Mouse (Mus musculus) adrenal gland, adult 18-20 months (tissue): ENCODE measurements at regions not wholly inside any gene's neighbourhood (a gene's known extent, or its start where the extent isn't known, plus 50 kb on each side); places are given as distances from the start of the nearest gene placed in this dataset.

Experiments
- DNase-seq, 2 experiments: peaks; one replicate each; pipeline ENCODE4 v3.0.0; 2021 to 2022; ENCODE audit warnings: low spot score in 2 of 2

DNA sequence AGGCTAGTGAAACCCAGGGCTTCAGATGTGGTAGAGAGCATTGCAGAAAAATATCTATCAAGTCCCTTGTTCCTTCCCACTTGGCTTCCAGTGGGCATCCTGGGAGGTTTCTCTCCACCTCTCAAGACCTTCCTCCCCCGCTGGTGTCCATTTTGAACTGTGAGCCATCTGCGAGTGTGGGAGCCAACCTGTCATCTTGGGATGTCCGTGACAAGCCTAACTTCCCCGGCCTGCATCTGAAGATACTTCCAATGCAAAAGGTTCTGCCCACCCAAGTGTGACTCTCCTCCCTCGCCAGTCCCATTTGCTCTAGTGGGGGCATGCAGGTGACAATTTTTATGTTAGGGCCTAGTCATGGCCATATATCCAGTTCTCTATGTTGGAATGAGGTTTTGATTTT is 208.2 kb upstream of the Gm10131 start:
- no peak for DNase-seq

DNA sequence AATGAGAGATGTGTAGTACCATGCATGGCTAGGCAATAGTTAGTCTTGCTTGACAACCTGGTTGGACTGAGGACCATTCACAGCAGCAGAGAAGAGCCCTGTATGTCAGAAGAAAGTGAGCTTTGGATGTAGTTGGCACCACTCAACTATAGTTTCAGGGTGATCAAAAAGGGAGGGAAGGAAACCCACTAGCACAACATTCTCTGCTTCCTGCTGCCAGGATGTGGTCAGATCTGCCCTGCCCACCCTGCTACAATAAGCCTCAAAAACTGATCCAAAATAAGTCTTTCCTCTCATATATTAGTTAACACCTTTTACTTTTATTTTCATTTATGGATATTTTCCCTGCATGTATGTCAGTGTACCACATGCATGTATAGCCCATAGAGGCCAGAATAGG is 203.7 kb upstream of the Gm10131 start:
- no peak for DNase-seq

- no peak for DNase-seq
Observed at GRCm38 (mm10) chr8:34305542-34306485, 194.3 kb upstream of the Gm10131 start.

GRCm38 (mm10) chr8:34303815-34304214 is 192.3 kb upstream of the Gm10131 start:
- DNase-seq: no peak

GRCm38 (mm10) chr8:34300331-34300903 is 188.9 kb upstream of the Gm10131 start:
- no peak for DNase-seq

GRCm38 (mm10) chr8:34294721-34295120 is 183.2 kb upstream of the Gm10131 start:
- no peak for DNase-seq

DNA sequence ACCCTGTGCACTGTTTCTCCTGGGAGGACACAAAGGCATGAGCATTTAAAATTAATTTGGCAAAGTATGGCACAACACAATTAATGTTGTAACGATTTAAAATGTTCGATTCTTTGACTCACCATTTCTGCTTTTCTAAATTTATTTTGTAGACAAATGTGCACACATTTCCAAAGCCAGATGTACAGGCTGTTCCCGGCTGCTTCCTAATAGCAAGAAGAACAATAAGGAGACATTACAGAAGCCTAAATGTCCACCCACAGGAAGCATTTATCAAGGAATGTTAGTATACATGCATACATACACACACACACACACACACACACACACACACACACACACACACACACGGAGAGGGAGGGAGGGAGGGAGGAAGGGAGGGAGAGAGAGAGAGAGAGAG is 179.1 kb upstream of the Gm10131 start:
- DNase-seq: no peak

DNA sequence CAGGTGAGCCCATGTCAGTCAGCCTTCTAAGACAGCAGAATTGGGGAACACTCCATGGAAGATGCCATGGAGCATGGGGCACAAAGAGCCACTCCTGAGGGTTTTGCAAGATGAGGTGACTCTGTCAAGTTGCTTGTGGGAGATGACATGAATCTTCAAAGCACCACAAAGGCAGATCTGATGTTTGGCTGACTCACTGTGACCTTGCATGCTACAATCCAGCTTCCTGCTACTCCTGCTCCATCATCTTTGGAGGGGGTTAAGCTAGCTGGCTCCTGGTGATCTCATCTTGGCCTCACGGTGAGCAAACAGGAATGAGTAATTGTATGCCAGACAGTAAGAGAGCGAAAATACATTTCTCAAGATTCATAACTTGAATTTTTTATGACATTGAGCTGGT is 176.3 kb upstream of the Gm10131 start:
- DNase-seq: peak in 1 of 2 experiments; percentile 24

DNA sequence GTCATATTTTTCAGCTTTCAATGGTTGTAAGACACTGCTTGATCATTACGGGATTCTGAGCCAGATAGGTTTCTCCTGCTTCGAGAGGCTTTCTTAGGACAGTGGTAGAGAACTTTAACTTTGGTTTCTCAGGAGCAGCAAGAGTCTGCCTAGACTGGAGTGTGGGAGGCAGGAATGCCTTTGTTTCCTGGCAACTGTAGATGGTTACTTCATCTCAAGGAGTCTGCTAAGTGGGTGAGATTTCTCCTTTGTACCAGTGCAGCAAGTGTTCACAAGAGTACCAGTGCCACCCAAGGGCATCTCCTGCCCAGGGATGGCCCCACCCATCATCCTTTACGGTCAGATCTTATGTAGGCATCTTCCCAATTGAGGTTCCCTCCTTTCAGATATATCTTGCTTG is 173.0 kb upstream of the Gm10131 start:
- DNase-seq: no peak

GRCm38 (mm10) chr8:34280433-34280832 is 168.9 kb upstream of the Gm10131 start:
- DNase-seq: no peak

DNA sequence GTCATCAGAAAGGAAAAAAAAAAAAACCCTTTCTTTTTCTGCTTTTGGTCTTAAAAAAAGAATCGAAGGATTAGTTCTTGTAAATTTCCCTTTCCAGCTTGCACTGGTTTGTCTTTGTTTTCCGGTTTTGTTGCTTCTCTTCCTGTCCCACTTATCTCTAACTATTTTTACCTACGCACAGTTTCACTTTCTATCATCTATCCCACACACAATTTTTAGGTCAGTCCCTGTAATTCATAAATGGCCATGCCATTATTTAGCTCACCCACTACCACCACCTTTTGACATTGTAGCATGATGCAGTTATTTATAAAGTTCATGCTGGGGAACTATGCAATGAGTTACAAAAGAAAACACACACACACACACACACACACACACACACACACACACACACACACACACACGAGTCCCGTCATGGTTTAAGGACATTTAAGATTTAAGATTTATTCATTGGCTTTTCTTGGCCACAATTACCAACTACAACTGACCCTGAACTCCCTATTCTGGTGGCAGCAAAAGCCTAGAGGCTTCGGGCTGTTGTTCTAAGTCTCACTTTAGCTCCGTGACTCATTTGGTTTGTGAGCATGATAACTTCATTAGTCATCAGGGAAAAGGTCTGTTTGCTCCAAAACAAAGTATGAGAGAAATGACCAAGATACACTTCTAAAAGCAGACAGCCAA is 164.6 kb upstream of the Gm10131 start:
- peak in 1 of 2 experiments; percentile 20 for DNase-seq

GRCm38 (mm10) chr8:34274796-34275195 is 163.3 kb upstream of the Gm10131 start:
- DNase-seq: peak in 1 of 2 experiments; percentile 13

- DNase-seq: no peak
Observed at GRCm38 (mm10) chr8:34274171-34274570, 162.6 kb upstream of the Gm10131 start.

DNA sequence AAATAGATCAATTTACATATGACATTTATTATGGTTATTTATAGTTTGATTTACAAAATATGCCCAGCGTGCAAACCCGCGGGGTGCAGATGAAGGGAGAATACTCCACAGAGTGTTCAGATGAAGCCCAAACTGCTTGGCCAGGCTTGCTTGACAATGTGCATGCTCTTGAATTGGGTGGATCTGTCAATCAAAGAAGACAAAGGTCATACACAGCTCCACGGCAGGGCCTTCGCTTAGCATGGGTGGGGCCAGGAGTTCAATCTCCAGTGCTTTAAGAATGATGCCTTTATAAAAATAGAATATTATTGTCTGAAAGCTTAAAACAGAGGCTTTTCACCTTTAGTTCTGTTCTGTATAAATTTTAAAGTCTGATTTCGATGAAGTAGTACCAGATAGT is 158.3 kb upstream of the Gm10131 start:
- DNase-seq: no peak

DNA sequence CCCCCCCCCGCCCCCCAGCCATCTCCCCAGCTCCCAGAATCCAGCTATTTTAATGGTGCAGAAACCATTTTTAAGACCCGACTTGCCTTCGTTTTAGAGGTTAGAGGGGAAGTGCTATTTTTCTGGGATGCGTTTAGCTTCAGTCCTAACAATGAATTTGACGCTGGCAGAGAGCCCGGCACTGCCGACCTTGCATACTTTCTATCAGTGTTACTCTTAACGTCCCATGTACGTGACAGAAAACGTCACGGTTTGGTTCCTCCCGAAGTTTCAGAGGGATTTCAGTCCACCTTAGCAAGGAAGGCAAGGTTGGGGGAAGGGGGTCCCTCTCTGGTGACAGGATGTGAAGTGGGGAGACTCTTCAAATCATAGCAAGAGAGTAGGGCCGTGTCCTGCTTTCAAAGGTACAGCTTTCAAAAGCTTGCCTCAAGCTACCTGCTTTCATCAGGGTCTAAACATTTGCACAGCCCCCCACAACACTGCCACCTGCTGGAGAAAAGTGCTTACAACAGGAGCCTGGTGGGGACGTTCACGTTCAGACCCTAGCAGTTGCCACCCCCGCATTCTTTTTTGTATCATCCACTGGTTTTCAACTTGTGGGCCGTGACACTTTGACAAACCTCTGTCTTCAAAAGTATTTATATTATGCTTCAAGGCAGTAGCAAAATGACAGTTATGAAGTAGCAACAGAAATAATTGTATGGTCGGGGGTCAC is 157.4 kb upstream of the Gm10131 start:
- DNase-seq: no peak

DNA sequence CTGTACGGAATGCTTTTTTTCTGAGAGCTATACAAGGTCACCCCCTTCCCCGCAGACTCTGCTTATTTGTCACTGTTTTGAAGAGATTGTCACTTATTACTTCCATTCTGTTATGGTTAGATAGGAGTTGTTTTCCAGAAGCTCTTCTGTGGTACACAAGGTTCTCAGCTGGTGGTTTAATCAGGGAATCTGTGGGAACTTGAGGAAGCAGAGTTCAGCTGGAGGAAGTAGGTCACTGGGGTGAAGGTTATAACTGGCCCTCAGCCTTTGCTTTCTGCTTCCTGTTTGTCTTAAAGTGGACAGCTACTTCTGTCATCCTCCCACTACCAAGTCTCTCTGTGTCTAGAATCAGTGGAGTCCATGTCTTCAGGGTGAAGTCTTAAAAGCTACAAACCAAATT is 143.4 kb upstream of the Gm10131 start:
- no peak for DNase-seq

DNA sequence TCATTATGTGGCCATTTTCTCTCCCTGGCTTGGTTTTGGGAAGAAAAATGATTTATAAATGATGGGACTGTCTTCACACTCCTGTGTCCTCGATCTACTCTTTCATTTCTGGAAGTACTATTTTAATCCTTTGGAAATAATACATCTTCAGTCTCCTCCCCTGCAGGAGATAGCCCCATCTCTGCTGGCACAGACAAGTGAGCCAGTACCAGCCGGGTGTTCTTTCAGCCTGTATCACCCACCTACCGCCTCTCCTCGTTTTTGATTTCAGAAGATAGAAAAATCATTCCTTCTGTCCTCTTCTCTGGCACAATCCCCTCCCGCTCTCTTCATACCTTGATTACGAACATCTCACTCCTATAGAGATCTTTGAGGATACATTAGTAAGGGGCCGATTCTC is 140.4 kb upstream of the Gm10131 start:
- no peak for DNase-seq

DNA sequence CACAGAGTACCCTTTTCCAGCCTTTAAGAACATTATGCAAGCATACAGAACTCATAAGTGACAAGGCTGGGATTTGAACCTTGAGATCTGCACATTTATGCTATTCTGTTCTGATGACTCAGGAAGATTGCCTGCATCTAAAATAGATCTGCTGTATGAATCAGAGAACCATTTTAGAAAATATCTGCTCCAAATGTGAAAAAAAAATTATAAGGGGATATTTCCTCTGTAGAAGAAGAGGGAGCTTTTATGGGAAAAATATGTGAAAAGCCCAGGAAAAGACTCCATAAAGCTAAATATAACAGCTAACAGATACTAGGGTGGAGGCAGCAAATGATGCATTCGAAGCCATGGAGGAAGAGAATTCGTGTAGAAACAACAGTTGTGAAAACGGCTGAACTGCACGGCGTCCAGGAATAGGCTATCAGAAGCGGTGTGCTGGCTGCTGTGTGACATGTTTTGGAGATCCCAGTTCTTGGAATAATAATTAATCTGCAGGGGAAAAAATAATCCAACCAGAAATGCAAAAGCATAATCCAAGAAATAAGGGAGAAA is 127.9 kb upstream of the Gm10131 start:
- no peak for DNase-seq

DNA sequence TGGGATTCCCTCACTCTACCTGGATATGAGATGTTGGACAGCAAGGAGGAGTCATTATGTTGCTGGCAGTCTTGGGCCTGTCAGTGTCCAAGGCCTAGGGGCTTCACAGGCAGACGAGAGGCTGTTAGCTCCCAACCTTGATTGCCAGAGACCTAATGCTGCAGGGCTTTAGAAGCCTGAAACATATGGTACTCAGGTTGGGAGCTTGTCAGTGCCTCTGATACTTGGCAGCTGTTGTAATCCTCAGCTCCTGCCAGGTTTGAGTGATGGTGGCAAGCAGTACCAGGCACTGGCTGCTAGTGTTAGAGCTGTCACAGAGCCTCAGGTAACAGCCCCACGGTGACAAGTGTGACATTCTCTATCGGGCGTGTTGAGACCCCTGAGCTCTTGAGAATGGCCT is 122.2 kb upstream of the Gm10131 start:
- no peak for DNase-seq

DNA sequence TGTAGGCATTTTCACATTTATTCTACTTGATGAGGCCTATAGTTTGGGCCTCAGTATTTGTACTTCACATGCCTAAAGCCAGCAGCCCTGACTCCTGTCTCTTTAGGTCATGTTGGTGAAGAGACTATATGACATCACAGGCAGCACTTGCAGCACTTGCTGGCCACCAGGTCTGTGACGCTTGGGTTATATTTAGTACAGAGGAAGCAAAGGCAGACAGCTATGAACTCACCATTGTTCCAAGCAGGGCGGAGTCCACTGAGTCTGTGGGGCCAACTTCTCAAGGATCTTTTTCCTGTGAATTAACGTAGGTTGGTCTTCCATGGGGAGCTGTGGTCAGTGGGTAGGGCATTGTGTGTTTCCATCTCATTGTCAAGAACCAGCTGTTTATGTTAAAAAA is 117.9 kb upstream of the Gm10131 start:
- no peak for DNase-seq
